Mouse (Mus musculus): ENCODE measurements around the gene Cdk17. TPM values are rescaled to one million over a fixed set of nuclear protein-coding genes. Genes with fewer than 3 reads are reported as not detected.
A peak's percentile ranks its signal among the peaks of the same experiment; 100 is the strongest.

Gene Cdk17
- polyA plus RNA-seq, 1 experiment from 2014 or later: 67.8 TPM

GRCm38 (mm10) chr10:93271831-93272230, 111.2 kb downstream of the Cdk17 start:
- no peak overlapping the region for H3K27ac ChIP-seq (replicated peaks; ENCODE audit: low read depth, low read length)
- H3K9ac ChIP-seq (replicated peaks; ENCODE audit: low read length): no peak overlapping the region
- H3K4me3 ChIP-seq (replicated peaks; ENCODE audit: low read depth, low read length): no peak overlapping the region
- no peak for DNase-seq
- H3K4me1 ChIP-seq (ENCODE audit: control insufficient read depth, insufficient read depth, low read length): peaks cover 20% of the 10 kb centered on the region
- no peak for ATAC-seq (ENCODE audit: low FRiP score, low TSS enrichment)
- H3K4me2 ChIP-seq (ENCODE audit: low read length): no peak overlapping the region
- WGBS: 90% methylated on average over 7 of the region's 7 CpGs
- no peaks in the 10 kb centered on the region for H3K9me3 ChIP-seq (ENCODE audit: control insufficient read depth, low read length)
- H3K36me3 ChIP-seq (ENCODE audit: control insufficient read depth, insufficient read depth, low read length): no peaks in the 10 kb centered on the region
- no peaks in the 10 kb centered on the region for H3K27me3 ChIP-seq (ENCODE audit: control insufficient read depth, insufficient read depth, low read length)

GRCm38 (mm10) chr10:93272986-93273982, 112.6 kb downstream of the Cdk17 start:
- 80% methylated on average over 14 of the region's 14 CpGs for WGBS
- Histone ChIP-seq H3K27me3 (ENCODE audit: control insufficient read depth, insufficient read depth, low read length) (no peaks in the 10 kb centered on the region), H3K4me3 (replicated peaks; ENCODE audit: low read depth, low read length) (no peak overlapping the region), H3K4me2 (ENCODE audit: low read length) (no peak overlapping the region), H3K4me1 (ENCODE audit: control insufficient read depth, insufficient read depth, low read length) (peaks cover 28% of the 10 kb centered on the region), H3K9ac (replicated peaks; ENCODE audit: low read length) (no peak overlapping the region), H3K36me3 (ENCODE audit: control insufficient read depth, insufficient read depth, low read length) (no peaks in the 10 kb centered on the region), H3K27ac (replicated peaks; ENCODE audit: low read depth, low read length) (no peak overlapping the region), H3K9me3 (ENCODE audit: control insufficient read depth, low read length) (no peaks in the 10 kb centered on the region)
- ATAC-seq (ENCODE audit: low FRiP score, low TSS enrichment): no peak
- DNase-seq: no peak

GRCm38 (mm10) chr10:93274277-93274696, 113.6 kb downstream of the Cdk17 start:
- Histone ChIP-seq H3K27me3 (ENCODE audit: control insufficient read depth, insufficient read depth, low read length) (no peaks in the 10 kb centered on the region), H3K9ac (replicated peaks; ENCODE audit: low read length) (no peak overlapping the region), H3K36me3 (ENCODE audit: control insufficient read depth, insufficient read depth, low read length) (no peaks in the 10 kb centered on the region), H3K4me2 (ENCODE audit: low read length) (no peak overlapping the region), H3K9me3 (ENCODE audit: control insufficient read depth, low read length) (no peaks in the 10 kb centered on the region), H3K27ac (replicated peaks; ENCODE audit: low read depth, low read length) (peak overlapping the region; percentile 50; the same call in 1 of the 2 replicates), H3K4me1 (ENCODE audit: control insufficient read depth, insufficient read depth, low read length) (peaks cover 28% of the 10 kb centered on the region), H3K4me3 (replicated peaks; ENCODE audit: low read depth, low read length) (no peak overlapping the region)
- ATAC-seq (ENCODE audit: low FRiP score, low TSS enrichment) (no peak), DNase-seq (peak; percentile 34)
- 88% methylated on average over 2 of the region's 2 CpGs for WGBS

- Histone ChIP-seq H3K4me1 (ENCODE audit: control insufficient read depth, insufficient read depth, low read length) (peaks cover 28% of the 10 kb centered on the region), H3K27ac (replicated peaks; ENCODE audit: low read depth, low read length) (peak overlapping the region; percentile 80), H3K4me3 (replicated peaks; ENCODE audit: low read depth, low read length) (peak overlapping the region; percentile 29), H3K27me3 (ENCODE audit: control insufficient read depth, insufficient read depth, low read length) (no peaks in the 10 kb centered on the region), H3K9ac (replicated peaks; ENCODE audit: low read length) (peak overlapping the region; percentile 27), H3K36me3 (ENCODE audit: control insufficient read depth, insufficient read depth, low read length) (no peaks in the 10 kb centered on the region), H3K4me2 (ENCODE audit: low read length) (peak overlapping the region; percentile 57), H3K9me3 (ENCODE audit: control insufficient read depth, low read length) (no peaks in the 10 kb centered on the region)
- WGBS: 18% methylated on average over 25 of the region's 25 CpGs
- peak; percentile 81 for ATAC-seq (ENCODE audit: low FRiP score, low TSS enrichment)
- DNase-seq: peak; percentile 83
These were observed 114.8 kb downstream of the Cdk17 start for GRCm38 (mm10) chr10:93275212-93276136.

DNA sequence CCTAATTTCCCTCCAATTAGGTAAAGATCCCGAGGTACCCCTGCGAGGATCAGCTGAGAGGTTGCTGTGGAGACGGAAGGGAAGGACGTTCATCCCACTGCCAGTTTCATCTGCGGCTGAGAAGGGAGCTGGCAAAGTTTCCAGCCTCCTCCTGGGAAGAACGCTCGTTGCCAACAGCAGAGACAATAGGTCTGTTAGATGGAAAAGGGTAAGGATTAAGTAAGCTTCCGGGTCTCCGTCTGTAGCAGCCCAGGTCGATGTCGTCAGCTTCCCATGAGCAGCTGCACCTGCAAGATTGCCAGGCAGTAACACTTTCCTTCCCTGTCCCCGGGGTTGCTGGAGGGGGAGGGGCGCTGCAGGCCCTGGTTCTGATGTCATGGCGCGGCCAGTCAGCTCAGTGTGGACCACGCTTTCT, 115.7 kb downstream of the Cdk17 start:
- WGBS: 1% methylated on average over 16 of the region's 16 CpGs
- DNase-seq: peak; percentile 85
- Histone ChIP-seq H3K4me2 (ENCODE audit: low read length) (peak overlapping the region; percentile 57), H3K4me3 (replicated peaks; ENCODE audit: low read depth, low read length) (peak overlapping the region; percentile 29), H3K9ac (replicated peaks; ENCODE audit: low read length) (peak overlapping the region; percentile 27), H3K9me3 (ENCODE audit: control insufficient read depth, low read length) (no peaks in the 10 kb centered on the region), H3K27ac (replicated peaks; ENCODE audit: low read depth, low read length) (peak overlapping the region; percentile 80), H3K36me3 (ENCODE audit: control insufficient read depth, insufficient read depth, low read length) (no peaks in the 10 kb centered on the region), H3K27me3 (ENCODE audit: control insufficient read depth, insufficient read depth, low read length) (no peaks in the 10 kb centered on the region), H3K4me1 (ENCODE audit: control insufficient read depth, insufficient read depth, low read length) (peaks cover 28% of the 10 kb centered on the region)
- ATAC-seq (ENCODE audit: low FRiP score, low TSS enrichment): peak; percentile 60

DNA sequence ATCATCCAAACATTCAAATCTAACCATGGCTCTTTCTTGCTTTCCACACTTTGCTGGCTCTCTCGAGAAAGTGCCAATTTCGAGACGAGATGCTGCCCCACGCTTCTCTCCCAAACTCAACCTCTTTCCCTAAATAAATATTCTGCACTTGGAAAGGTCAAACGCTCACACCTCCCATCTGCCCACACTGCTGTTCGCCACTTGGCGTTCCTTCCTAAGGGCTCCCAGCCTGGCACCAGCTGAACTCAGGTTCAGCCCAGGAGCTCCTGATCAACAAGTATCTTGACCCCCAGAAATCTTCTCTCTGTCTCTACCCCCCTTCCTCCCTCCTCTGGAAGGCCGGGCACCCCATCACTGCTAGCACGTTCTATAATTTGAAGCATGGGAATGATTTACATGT, 116.2 kb downstream of the Cdk17 start:
- peak overlapping the region; percentile 29 for H3K4me3 ChIP-seq (replicated peaks; ENCODE audit: low read depth, low read length)
- H3K36me3 ChIP-seq (ENCODE audit: control insufficient read depth, insufficient read depth, low read length): no peaks in the 10 kb centered on the region
- H3K9me3 ChIP-seq (ENCODE audit: control insufficient read depth, low read length): no peaks in the 10 kb centered on the region
- DNase-seq (no peak), ATAC-seq (ENCODE audit: low FRiP score, low TSS enrichment) (no peak)
- peak overlapping the region; percentile 80 for H3K27ac ChIP-seq (replicated peaks; ENCODE audit: low read depth, low read length)
- H3K27me3 ChIP-seq (ENCODE audit: control insufficient read depth, insufficient read depth, low read length): no peaks in the 10 kb centered on the region
- WGBS: 57% methylated on average over 9 of the region's 9 CpGs
- H3K4me2 ChIP-seq (ENCODE audit: low read length): peak overlapping the region; percentile 57
- H3K4me1 ChIP-seq (ENCODE audit: control insufficient read depth, insufficient read depth, low read length): peaks cover 28% of the 10 kb centered on the region
- H3K9ac ChIP-seq (replicated peaks; ENCODE audit: low read length): peak overlapping the region; percentile 27

GRCm38 (mm10) chr10:93278361-93278760, 117.7 kb downstream of the Cdk17 start:
- Histone ChIP-seq H3K9me3 (ENCODE audit: control insufficient read depth, low read length) (no peaks in the 10 kb centered on the region), H3K4me3 (replicated peaks; ENCODE audit: low read depth, low read length) (no peak overlapping the region), H3K4me2 (ENCODE audit: low read length) (no peak overlapping the region), H3K27ac (replicated peaks; ENCODE audit: low read depth, low read length) (no peak overlapping the region), H3K9ac (replicated peaks; ENCODE audit: low read length) (no peak overlapping the region), H3K36me3 (ENCODE audit: control insufficient read depth, insufficient read depth, low read length) (no peaks in the 10 kb centered on the region), H3K27me3 (ENCODE audit: control insufficient read depth, insufficient read depth, low read length) (no peaks in the 10 kb centered on the region), H3K4me1 (ENCODE audit: control insufficient read depth, insufficient read depth, low read length) (peaks cover 28% of the 10 kb centered on the region)
- DNase-seq (no peak), ATAC-seq (ENCODE audit: low FRiP score, low TSS enrichment) (no peak)
- 80% methylated on average over 8 of the region's 8 CpGs for WGBS

- DNase-seq (no peak), ATAC-seq (ENCODE audit: low FRiP score, low TSS enrichment) (no peak)
- 90% methylated on average over 9 of the region's 9 CpGs for WGBS
- no peak overlapping the region for H3K27ac ChIP-seq (replicated peaks; ENCODE audit: low read depth, low read length)
- H3K9ac ChIP-seq (replicated peaks; ENCODE audit: low read length): no peak overlapping the region
- no peaks in the 10 kb centered on the region for H3K9me3 ChIP-seq (ENCODE audit: control insufficient read depth, low read length)
- H3K4me1 ChIP-seq (ENCODE audit: control insufficient read depth, insufficient read depth, low read length): peaks cover 28% of the 10 kb centered on the region
- H3K27me3 ChIP-seq (ENCODE audit: control insufficient read depth, insufficient read depth, low read length): no peaks in the 10 kb centered on the region
- H3K4me3 ChIP-seq (replicated peaks; ENCODE audit: low read depth, low read length): no peak overlapping the region
- no peak overlapping the region for H3K4me2 ChIP-seq (ENCODE audit: low read length)
- H3K36me3 ChIP-seq (ENCODE audit: control insufficient read depth, insufficient read depth, low read length): no peaks in the 10 kb centered on the region
These were observed 118.4 kb downstream of the Cdk17 start for GRCm38 (mm10) chr10:93279062-93279461.
